Comparison of ENCODE assay signal across 15 mouse cellular contexts in the genomic region with DNA sequence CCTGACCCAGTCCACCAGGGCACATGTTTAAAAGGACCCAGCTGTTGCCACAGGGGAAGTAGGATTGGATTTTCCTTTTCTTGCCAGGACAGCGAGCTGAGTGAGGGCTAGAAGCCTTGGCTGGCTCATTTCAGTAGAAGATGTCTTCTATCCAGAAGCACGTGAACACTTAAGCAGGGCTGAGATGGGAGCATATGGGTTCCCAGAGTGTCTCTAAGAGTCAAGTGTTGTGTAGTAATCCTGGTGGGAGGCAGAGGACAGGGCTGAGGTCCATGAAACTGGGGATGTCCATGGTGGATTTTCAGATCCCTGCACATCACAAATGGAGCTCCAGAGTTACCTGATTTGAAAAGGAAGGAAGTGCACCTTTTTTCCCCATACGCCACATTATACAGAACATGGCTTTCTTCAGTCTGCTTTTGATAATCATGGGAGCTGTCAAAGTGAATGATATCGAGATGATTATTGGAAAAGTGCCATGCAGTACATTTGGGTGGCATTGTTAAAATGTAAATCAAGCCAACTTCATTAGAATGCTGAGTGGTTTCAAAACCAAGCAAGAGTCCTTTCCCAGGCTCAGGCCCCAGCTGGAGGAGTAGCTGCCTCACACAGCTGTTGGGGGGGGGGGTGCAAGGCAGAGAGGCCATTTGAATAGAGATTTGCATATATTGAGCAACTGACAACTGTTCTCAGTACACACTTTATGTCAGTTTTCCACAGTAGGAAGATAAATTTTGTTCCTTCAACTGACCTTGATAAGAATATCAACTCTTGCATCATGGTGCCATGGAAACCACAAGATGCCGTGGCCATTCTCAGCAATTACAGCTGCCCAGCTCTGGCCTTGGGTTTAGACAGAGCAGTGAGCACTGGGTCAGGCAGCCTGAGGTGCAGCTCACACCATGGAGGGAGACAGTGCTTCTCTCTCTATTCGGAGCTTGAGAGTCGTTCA.
DNase-seq lines count a peak whose midpoint lies in the region; ATAC-seq lines count a peak whose summit lies in the region.
"Had no signal": no experiment of that assay in that cellular context is flagged by ENCODE, and none has a peak within 500 bp of the region (broad histone marks: within the 10 kb centered on the region; RNA-seq: fewer than 3 reads in every experiment).

No protein-coding gene starts in this region.

- DNase-seq in heart, adult 8-10 months (ENCODE audit: low spot score): peak; percentile 4
- peak; percentile 34 to 36 for DNase-seq in right cerebral cortex, postnatal 10 days (ENCODE audit: low spot score in 2 of 2)
- no peak for DNase-seq in kidney, adult 9 months
- no peak for DNase-seq in testis, postnatal 14 days (ENCODE audit: low spot score)
- DNase-seq: cerebellum, adult 8-10 months; gastrocnemius, postnatal 36 days; thymus, adult 2 months had no signal

- no peaks in the 10 kb centered on the region for H3K36me3 ChIP-seq in heart, embryonic 12.5 days
- no peaks in the 10 kb centered on the region for H3K36me3 ChIP-seq in neural tube, embryonic 12.5 days
- H3K36me3 ChIP-seq in neural tube, embryonic 15.5 days: no peaks in the 10 kb centered on the region
- no peaks in the 10 kb centered on the region for H3K36me3 ChIP-seq in hindbrain, embryonic 12.5 days
- H3K36me3 ChIP-seq: embryonic facial prominence, embryonic 12.5 days had no signal

- no peak overlapping the region for H3K27ac ChIP-seq in heart, embryonic 12.5 days (ENCODE audit: poor library complexity, severe bottlenecking)
- no peak overlapping the region for H3K27ac ChIP-seq in neural tube, embryonic 12.5 days
- no peak overlapping the region for H3K27ac ChIP-seq in neural tube, embryonic 15.5 days (replicated peaks)
- H3K27ac ChIP-seq in hindbrain, embryonic 12.5 days: no peak overlapping the region
- H3K27ac ChIP-seq: embryonic facial prominence, embryonic 12.5 days had no signal

- H3K9me3 ChIP-seq in heart, embryonic 12.5 days (replicated peaks): no peaks in the 10 kb centered on the region
- no peaks in the 10 kb centered on the region for H3K9me3 ChIP-seq in neural tube, embryonic 12.5 days
- no peaks in the 10 kb centered on the region for H3K9me3 ChIP-seq in neural tube, embryonic 15.5 days (replicated peaks)
- H3K9me3 ChIP-seq in hindbrain, embryonic 12.5 days (replicated peaks): no peaks in the 10 kb centered on the region
- H3K9me3 ChIP-seq: embryonic facial prominence, embryonic 12.5 days had no signal

- H3K4me1 ChIP-seq in heart, embryonic 12.5 days (replicated peaks): no peaks in the 10 kb centered on the region
- peaks cover 5% of the 10 kb centered on the region; the same call in 1 of the 2 replicates for H3K4me1 ChIP-seq in neural tube, embryonic 12.5 days
- H3K4me1 ChIP-seq in neural tube, embryonic 15.5 days: no peaks in the 10 kb centered on the region
- peaks cover 12% of the 10 kb centered on the region for H3K4me1 ChIP-seq in hindbrain, embryonic 12.5 days
- H3K4me1 ChIP-seq: embryonic facial prominence, embryonic 12.5 days had no signal

- WGBS in heart, embryonic 12.5 days: 79% methylated on average over 7 of the region's 7 CpGs
- 75% methylated on average over 7 of the region's 7 CpGs for WGBS in neural tube, embryonic 12.5 days
- 66% methylated on average over 7 of the region's 7 CpGs for WGBS in neural tube, embryonic 15.5 days
- WGBS in hindbrain, embryonic 12.5 days: 71% methylated on average over 7 of the region's 7 CpGs

- H3K27me3 ChIP-seq in heart, embryonic 12.5 days (replicated peaks): no peaks in the 10 kb centered on the region
- H3K27me3 ChIP-seq in neural tube, embryonic 12.5 days (replicated peaks): no peaks in the 10 kb centered on the region
- no peaks in the 10 kb centered on the region for H3K27me3 ChIP-seq in neural tube, embryonic 15.5 days (replicated peaks)
- no peaks in the 10 kb centered on the region for H3K27me3 ChIP-seq in hindbrain, embryonic 12.5 days
- H3K27me3 ChIP-seq: embryonic facial prominence, embryonic 12.5 days had no signal

- H3K4me2 ChIP-seq in heart, embryonic 12.5 days: no peak overlapping the region
- H3K4me2 ChIP-seq in neural tube, embryonic 12.5 days (replicated peaks): no peak overlapping the region
- no peak overlapping the region for H3K4me2 ChIP-seq in neural tube, embryonic 15.5 days
- H3K4me2 ChIP-seq in hindbrain, embryonic 12.5 days (replicated peaks): no peak overlapping the region
- H3K4me2 ChIP-seq: embryonic facial prominence, embryonic 12.5 days; liver, embryonic 11.5 days had no signal

- no peak overlapping the region for H3K4me3 ChIP-seq in heart, embryonic 12.5 days
- H3K4me3 ChIP-seq in neural tube, embryonic 12.5 days: no peak overlapping the region
- no peak overlapping the region for H3K4me3 ChIP-seq in neural tube, embryonic 15.5 days (replicated peaks)
- H3K4me3 ChIP-seq in hindbrain, embryonic 12.5 days: no peak overlapping the region
- H3K4me3 ChIP-seq: embryonic facial prominence, embryonic 12.5 days had no signal

- no peak for ATAC-seq in heart, embryonic 12.5 days (ENCODE audit: insufficient number of reproducible peaks, low FRiP score)
- peak; percentile 53 for ATAC-seq in neural tube, embryonic 12.5 days (ENCODE audit: low FRiP score, low read depth)
- no peak for ATAC-seq in neural tube, embryonic 15.5 days (ENCODE audit: low FRiP score)
- ATAC-seq in hindbrain, embryonic 12.5 days (ENCODE audit: low FRiP score): peak; percentile 78
- ATAC-seq: CD4-positive, CD25-positive, alpha-beta regulatory T cell, adult 4 months; inflammation-experienced regulatory T-cells, adult 6 months had no signal

- no peak overlapping the region for H3K9ac ChIP-seq in heart, embryonic 12.5 days
- H3K9ac ChIP-seq in neural tube, embryonic 12.5 days: no peak overlapping the region
- H3K9ac ChIP-seq in neural tube, embryonic 15.5 days (replicated peaks): no peak overlapping the region
- H3K9ac ChIP-seq in hindbrain, embryonic 12.5 days: no peak overlapping the region
- H3K9ac ChIP-seq: embryonic facial prominence, embryonic 12.5 days had no signal

Comparison
In these comparisons a context has a peak if more than half of its experiments do, and no peak if none do; other contexts are left out.
1. ATAC-seq: peak in neural tube, embryonic 12.5 days (single experiment) and hindbrain, embryonic 12.5 days (single experiment); none in heart, embryonic 12.5 days (single experiment) and neural tube, embryonic 15.5 days (single experiment).
2. DNase-seq: peak in heart, adult 8-10 months (single experiment) and right cerebral cortex, postnatal 10 days (2 of 2); none in kidney, adult 9 months (single experiment) and testis, postnatal 14 days (single experiment).